Mouse (Mus musculus) 3134 (cell line): ENCODE results near the gene Cnot11.

Experiments used
- DNase-seq: peaks from one replicate; pipeline ENCODE4 v3.0.0-alpha.2; 2011; ENCODE audit warnings: low spot score; ENCODE audit not compliant: insufficient read length; ENCODE audit errors: extremely low read depth

Cnot11 gene

DNA sequence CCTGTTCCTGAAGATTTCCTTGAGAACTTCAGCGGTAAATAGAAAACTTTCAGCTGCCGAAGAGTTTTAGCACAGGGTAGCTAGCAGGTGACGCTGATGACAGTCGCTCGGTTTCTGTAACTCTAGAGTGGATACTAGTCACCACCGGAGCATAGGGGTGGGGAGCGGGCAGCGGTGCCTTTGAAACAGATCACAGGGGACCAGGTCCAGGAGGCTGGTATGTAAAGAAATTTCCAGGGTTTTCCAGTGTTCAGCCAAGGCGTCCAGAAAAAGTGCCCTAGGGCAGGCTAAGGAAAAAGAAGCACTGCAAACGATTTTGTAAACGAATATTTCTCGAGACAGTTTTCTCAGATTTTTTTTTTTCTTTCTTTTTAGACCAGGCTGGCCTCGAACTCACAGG lies at the start of gene Cnot11:
TSS of gene Cnot11 (plus strand) at position 162 of the 400 bp plus-strand sequence.
- no peak for DNase-seq

DNA sequence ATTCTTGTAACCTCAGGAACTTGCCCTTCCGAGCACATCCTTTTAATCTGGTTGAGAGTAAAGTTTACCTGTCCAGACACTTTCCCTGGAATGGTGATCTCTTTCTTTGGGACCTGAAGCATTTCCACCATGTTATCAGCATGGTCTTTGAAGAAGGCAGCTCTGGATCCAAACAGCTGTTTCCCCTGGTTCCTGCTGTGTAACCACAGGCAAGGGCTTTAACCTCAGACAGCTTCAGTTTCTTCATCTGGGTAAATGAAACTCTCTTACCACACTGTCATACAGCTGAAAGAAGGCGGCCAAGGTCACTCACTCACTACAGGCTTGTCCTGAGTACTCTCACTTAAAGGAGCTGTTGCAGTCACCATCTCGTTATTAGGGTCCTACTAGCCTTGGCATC lies 47.4 kb upstream of the Cnot11 start:
- DNase-seq, result no peak

DNA sequence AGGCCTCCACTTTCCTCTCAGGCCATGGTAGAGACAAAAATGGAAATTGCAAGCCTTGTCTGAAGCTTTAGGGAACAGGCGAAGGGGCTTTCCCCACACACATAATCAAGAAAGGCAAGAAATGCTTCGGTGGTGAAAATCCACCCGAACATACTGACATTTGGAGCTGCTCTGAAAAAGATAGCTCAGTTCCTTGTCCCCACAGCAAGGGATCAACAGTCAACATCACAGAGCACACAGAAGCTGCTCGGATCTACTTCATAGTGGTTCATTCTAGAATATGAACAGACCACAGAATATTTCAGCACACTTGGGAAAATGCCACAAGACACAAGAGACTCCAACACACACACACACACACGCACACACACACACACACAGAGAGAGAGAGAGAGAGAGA lies 41.6 kb upstream of the Cnot11 start:
- no peak for DNase-seq

- no peak for DNase-seq
These were observed 41.1 kb upstream of the Cnot11 start for GRCm38 (mm10) chr1:39493664-39494063.

- no peak for DNase-seq
These were observed 37.8 kb upstream of the Cnot11 start for GRCm38 (mm10) chr1:39496995-39497394.

GRCm38 (mm10) chr1:39497748-39498147 lies 37.0 kb upstream of the Cnot11 start:
- DNase-seq, result no peak

GRCm38 (mm10) chr1:39499485-39499941 lies 35.3 kb upstream of the Cnot11 start:
- DNase-seq, result no peak

DNA sequence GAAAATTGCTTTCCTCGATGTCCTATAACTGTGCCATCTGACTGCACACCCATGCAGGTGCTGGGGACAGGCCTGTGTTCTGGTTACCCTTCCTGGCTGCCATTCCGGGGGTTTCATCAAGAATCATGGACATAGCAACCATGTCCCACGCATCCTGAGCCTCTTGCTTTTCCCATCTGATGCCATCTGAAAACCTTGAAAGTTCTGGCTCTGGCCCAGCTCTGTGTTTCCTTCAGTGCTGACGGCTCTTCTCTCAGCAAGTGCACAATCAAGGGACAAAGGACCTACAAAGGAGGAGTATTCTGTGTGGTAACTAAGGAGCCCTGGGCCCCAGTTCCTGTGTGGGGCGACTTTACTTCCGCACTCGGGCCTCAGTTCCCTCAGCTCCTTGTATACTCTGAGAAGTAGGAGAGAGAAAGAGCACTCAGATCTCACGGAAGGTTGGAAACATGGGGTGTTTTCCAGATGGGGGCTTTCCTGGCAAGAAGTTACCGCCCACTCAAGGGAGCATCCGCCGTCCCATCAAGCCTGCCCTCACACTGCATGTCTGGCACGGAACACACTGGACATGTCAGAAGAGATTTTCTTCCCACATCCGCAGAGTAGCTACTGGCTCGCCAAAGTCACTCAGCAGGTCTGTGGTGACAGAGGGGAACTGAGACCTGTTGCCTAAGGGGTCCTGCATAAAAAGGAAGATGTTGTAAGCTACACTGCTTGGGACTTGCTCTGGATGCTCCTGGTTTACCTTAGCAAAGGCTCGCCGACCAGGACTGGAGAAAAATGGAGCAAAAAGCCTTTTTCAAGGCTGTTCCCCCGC lies 31.8 kb upstream of the Cnot11 start:
- DNase-seq, result no peak

- DNase-seq, result no peak
These were observed 30.5 kb upstream of the Cnot11 start for GRCm38 (mm10) chr1:39504261-39504660.

DNA sequence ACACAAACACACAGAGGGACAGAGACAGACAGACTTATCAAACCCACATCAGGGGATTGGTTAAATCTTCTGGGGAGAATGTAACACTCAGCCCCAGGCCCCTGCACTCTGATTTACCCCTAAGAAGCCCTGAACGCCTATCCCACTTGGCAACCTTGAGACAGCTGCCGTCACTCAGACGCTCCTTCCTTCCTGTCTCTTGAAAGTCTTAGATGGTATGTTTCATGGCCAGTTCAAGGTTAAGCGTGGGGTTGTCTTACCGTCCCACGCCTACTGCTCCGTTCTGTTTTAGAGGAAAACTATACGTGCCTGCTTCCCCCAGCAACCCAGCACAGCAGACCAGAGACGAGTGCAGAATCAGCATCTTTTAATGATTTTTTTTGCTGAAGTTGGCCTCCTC lies 29.2 kb upstream of the Cnot11 start:
- no peak for DNase-seq

DNA sequence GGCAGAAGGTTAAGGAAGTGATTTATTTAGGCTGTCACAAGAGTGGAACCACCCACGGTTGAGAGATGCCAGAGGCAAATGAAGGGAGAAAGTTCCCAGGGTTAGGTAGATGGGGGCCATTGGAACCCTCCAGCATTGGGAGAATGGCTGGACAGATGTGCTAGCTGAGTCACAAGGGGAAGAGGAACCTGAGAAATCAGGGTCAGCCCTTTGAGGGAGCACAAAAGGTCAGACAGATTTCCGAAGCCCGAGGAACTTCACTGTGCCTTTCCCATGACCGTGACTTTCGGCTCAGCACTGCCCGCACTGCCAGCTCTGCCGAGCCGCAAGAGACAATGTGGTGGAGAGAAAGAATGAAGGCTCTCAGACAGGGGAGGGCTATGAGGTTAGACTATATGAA lies 23.0 kb upstream of the Cnot11 start:
- DNase-seq, result no peak

- no peak for DNase-seq
These were observed 22.6 kb upstream of the Cnot11 start for GRCm38 (mm10) chr1:39512183-39512582.

GRCm38 (mm10) chr1:39515303-39515991 lies 19.3 kb upstream of the Cnot11 start:
- DNase-seq, result no peak

- DNase-seq, result no peak
These were observed 13.5 kb upstream of the Cnot11 start for GRCm38 (mm10) chr1:39521326-39521725.

- DNase-seq, result no peak
These were observed 12.3 kb upstream of the Cnot11 start for GRCm38 (mm10) chr1:39522519-39522918.

GRCm38 (mm10) chr1:39525763-39526162 lies 9.0 kb upstream of the Cnot11 start:
- peak; percentile 22 for DNase-seq

- DNase-seq, result no peak
These were observed 8.2 kb upstream of the Cnot11 start for GRCm38 (mm10) chr1:39526371-39527167.

DNA sequence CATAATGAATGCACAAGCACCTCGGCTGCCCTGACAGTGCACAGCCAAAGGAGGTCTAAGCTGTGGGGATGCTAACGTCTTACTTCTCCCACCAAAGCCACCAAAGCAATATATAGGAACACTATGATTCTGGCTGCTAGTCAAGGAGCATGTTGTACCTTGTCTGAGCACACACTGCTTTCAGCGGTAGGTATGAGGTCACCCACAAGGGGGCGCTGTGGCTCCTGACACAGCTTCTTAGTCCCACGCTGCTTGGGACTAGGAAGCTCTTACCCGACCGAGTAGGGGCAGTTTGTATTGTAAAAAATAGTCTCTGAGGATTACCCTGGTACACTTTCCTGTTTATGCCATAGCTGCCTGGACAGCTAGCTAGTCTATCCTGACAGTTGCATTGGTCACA lies 7.4 kb upstream of the Cnot11 start:
- no peak for DNase-seq

GRCm38 (mm10) chr1:39528319-39528718 lies 6.5 kb upstream of the Cnot11 start:
- no peak for DNase-seq

DNA sequence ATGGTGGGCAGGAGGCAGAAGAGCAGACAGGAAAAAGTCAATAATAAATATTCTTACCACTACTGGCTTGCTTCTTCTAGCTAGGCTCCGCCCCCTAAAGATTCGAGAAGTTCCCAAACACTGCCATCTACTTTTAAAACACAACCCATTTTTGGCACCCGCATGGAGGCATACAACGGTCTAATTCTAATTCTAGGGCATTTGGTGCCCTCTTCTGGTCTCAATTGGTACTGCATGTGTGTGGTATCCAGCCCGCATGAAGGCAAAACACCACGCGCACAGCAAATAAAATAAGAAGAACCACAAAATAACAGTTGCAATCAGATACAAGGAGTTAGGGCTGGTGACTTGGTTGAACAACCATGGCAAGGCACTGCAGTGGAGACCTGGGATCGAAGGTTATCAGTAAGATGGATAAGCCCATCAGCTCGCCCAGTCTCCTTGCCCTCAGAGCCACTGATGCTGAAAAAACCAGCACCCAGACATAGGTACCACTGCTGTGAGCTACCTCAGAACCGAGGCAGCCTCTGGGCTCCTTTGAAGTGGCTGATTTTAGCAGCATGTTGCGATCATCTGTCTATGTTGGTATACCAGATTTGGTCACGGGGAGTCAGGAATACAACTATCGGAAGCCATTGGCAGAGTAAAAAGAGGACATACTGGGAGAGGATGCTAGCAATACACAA lies 4.4 kb upstream of the Cnot11 start:
- peak; percentile 25 for DNase-seq

- no peak for DNase-seq
These were observed 3.8 kb upstream of the Cnot11 start for GRCm38 (mm10) chr1:39531036-39531435.
